Mouse (Mus musculus) ES-Bruce4 (cell line): ENCODE measurements around the gene D8Ertd738e. TPM values are rescaled to one million over a fixed set of nuclear protein-coding genes. Genes with fewer than 3 reads are reported as not detected.

Source experiments
- H3K27ac ChIP-seq: 2 replicates; pipeline ENCODE4 v1.5.1; 2012; ENCODE audit warnings: low read length, inconsistent platforms; ENCODE audit not compliant: insufficient read depth
- H3K27me3 ChIP-seq: 2 replicates; pipeline ENCODE4 v1.6.1; 2012; ENCODE audit warnings: mild to moderate bottlenecking, low read length, inconsistent platforms; ENCODE audit not compliant: control insufficient read depth, poor library complexity, insufficient read depth, severe bottlenecking
- H3K36me3 ChIP-seq: 2 replicates; pipeline ENCODE4 v1.6.1; 2012; ENCODE audit warnings: inconsistent platforms, mild to moderate bottlenecking, low read length, moderate library complexity; ENCODE audit not compliant: control insufficient read depth, poor library complexity, insufficient read depth, severe bottlenecking
- H3K4me1 ChIP-seq: one replicate; pipeline ENCODE4 v1.8.1; 2011; ENCODE audit warnings: low read length; ENCODE audit not compliant: control insufficient read depth, insufficient read depth
- H3K4me3 ChIP-seq: 2 replicates; pipeline ENCODE4 v1.5.1; 2011; ENCODE audit warnings: low read depth, mild to moderate bottlenecking, low read length
- H3K9ac ChIP-seq: 2 replicates; pipeline ENCODE4 v1.6.1; 2012; ENCODE audit warnings: low read depth, mild to moderate bottlenecking, inconsistent platforms; ENCODE audit not compliant: poor library complexity, severe bottlenecking
- H3K9me3 ChIP-seq: replicated peaks from 2 replicates; pipeline ENCODE4 v1.6.1; 2012; ENCODE audit warnings: mild to moderate bottlenecking, low read length, inconsistent platforms; ENCODE audit not compliant: control insufficient read depth, poor library complexity, insufficient read depth, severe bottlenecking
- CTCF ChIP-seq: IDR thresholded peaks from one replicate; pipeline ENCODE4 v1.8.1; 2011; ENCODE audit warnings: low read depth, low read length
- EP300 ChIP-seq: IDR thresholded peaks from 2 replicates; pipeline ENCODE4 v1.6.1; 2011; ENCODE audit warnings: low read depth, low read length; ENCODE audit not compliant: insufficient read depth
- POLR2A ChIP-seq: IDR thresholded peaks from one replicate; pipeline ENCODE4 v1.8.1; 2011; ENCODE audit warnings: low read length; ENCODE audit not compliant: insufficient read depth
- polyA plus RNA-seq: library from polyadenylated mRNA; stranded (reverse); fragments of >200 nt; gene quantifications from 2 replicates; pipeline ENCODE4 v1.2.4, GENCODE M21; 2011; ENCODE audit warnings: low read depth; ENCODE audit not compliant: missing spikeins, insufficient read depth, insufficient read length

D8Ertd738e gene
- polyA plus RNA-seq, 1 experiment = 90.6 TPM

GRCm38 (mm10) chr8:84201545-84202245 is 47.8 kb downstream of the D8Ertd738e start:
- H3K36me3 ChIP-seq = peaks cover under 1% of the 10 kb centered on the region; the same call in 1 of the 2 replicates
- H3K9ac ChIP-seq = peak overlapping the region; percentile 96
- H3K27ac ChIP-seq = no peak overlapping the region
- H3K9me3 ChIP-seq = no peaks in the 10 kb centered on the region
- H3K4me3 ChIP-seq = peak overlapping the region; percentile 94
- no peaks in the 10 kb centered on the region for H3K27me3 ChIP-seq
- TF ChIP-seq POLR2A = no peak
- 0 out of 2 replicates have a peak, but pooled peaks have one; percentile 3 for TF ChIP-seq EP300
- TF ChIP-seq CTCF = no peak
- no peaks in the 10 kb centered on the region for H3K4me1 ChIP-seq

GRCm38 (mm10) chr8:84200652-84201544 is 48.6 kb downstream of the D8Ertd738e start:
- no peaks in the 10 kb centered on the region for H3K27me3 ChIP-seq
- H3K4me3 ChIP-seq = peak overlapping the region; percentile 94
- peak overlapping the region; percentile 21; the same call in 1 of the 2 replicates for H3K27ac ChIP-seq
- no peaks in the 10 kb centered on the region for H3K36me3 ChIP-seq
- H3K4me1 ChIP-seq = no peaks in the 10 kb centered on the region
- TF ChIP-seq EP300 (no peak), CTCF (no peak), POLR2A (no peak)
- peak overlapping the region; percentile 96 for H3K9ac ChIP-seq
- no peaks in the 10 kb centered on the region for H3K9me3 ChIP-seq

GRCm38 (mm10) chr8:84200126-84200555 is 49.4 kb downstream of the D8Ertd738e start:
- Histone ChIP-seq H3K36me3 (no peaks in the 10 kb centered on the region), H3K4me3 (peak overlapping the region; percentile 33), H3K27ac (peak overlapping the region; percentile 5; the same call in 1 of the 2 replicates), H3K9me3 (no peaks in the 10 kb centered on the region), H3K27me3 (no peaks in the 10 kb centered on the region), H3K4me1 (no peaks in the 10 kb centered on the region), H3K9ac (peak overlapping the region; percentile 96)
- TF ChIP-seq CTCF = no peak
- TF ChIP-seq POLR2A = no peak

GRCm38 (mm10) chr8:84199348-84200125 is 50.0 kb downstream of the D8Ertd738e start:
- no peak for TF ChIP-seq CTCF
- no peak for TF ChIP-seq POLR2A
- no peak for TF ChIP-seq EP300
- Histone ChIP-seq H3K36me3 (no peaks in the 10 kb centered on the region), H3K27ac (0 out of 2 replicates have a peak overlapping the region, but pooled peaks have one; percentile 5), H3K9me3 (no peaks in the 10 kb centered on the region), H3K9ac (peak overlapping the region; percentile 96; the same call in 1 of the 2 replicates), H3K27me3 (no peaks in the 10 kb centered on the region), H3K4me1 (no peaks in the 10 kb centered on the region), H3K4me3 (no peak overlapping the region)

GRCm38 (mm10) chr8:84198871-84199270 is 50.6 kb downstream of the D8Ertd738e start:
- no peak overlapping the region for H3K9ac ChIP-seq
- H3K27ac ChIP-seq = peak overlapping the region; percentile 10; the same call in 1 of the 2 replicates

More at GRCm38 (mm10) chr8:84198871-84199270, 50.6 kb downstream of the D8Ertd738e start:
- peaks cover 2% of the 10 kb centered on the region for H3K4me1 ChIP-seq
- H3K4me3 ChIP-seq = no peak overlapping the region
- H3K9me3 ChIP-seq = no peaks in the 10 kb centered on the region
- H3K36me3 ChIP-seq = no peaks in the 10 kb centered on the region
- H3K27me3 ChIP-seq = no peaks in the 10 kb centered on the region
- TF ChIP-seq CTCF (no peak), EP300 (no peak), POLR2A (no peak)
